Mouse (Mus musculus): ENCODE measurements around the gene Timeless.
"Not testable (repeated sequence)": the region's sequence is repeated elsewhere in the genome, so short reads cannot be mapped to it uniquely, and the experiment has no call there.

Timeless gene

DNA sequence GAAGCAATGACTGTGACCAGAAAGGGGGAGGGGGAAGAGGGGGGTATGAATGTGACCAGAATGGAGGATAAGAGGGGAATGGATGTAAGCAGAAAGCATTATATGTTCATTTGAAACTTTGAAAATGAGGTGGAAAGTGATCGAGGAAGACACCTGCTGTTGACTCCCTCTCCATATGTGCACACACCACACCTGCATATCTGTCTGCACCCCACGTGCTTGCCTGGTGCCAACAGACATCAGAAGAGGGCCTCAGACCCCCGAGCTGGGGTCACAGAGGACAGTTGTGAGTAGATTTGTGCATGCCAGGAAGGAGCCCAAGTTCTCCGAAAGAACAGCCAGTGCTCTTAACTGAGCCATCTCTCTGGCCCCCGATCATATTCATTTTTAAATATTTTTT lies 28.1 kb downstream of the Timeless start:
- DNase-seq, result no peak

DNA sequence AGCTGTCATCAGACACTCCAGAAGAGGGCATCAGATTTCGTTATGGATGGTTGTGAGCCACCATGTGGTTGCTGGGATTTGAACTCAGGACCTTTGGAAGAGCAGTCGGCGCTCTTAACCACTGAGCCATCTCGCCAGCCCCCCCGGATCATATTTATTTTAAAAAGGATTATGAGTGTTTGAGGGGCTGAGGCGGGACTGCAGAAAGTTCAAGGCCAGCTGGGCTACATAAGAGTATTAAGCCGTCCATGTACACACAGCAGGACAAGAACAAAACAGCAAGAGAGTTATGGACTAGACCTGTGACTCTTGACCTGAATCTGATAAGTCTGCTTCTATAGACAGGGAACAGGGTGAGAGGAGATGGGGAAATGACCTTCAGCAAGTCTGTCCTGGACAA lies 28.5 kb downstream of the Timeless start:
- not testable (repeated sequence) for DNase-seq

DNA sequence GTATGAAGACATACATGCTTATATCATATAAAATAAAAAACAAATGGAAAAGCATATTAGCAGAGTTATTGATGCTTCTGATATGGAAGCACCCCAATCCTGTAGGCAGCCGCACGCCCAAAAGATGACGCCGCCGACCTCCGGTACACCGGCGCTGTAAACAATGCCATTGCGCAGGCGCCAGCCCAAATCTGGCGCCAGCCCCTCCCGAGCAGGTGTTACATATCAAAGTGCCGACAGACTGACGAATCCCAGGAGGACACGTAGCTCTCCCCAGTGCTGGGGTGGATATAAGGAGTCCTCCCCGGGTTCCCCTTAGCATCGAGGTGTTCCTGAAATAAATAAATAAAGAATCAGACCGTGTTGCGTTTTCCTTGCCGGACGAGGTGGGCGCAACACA lies 30.4 kb downstream of the Timeless start:
- no peak for DNase-seq

DNA sequence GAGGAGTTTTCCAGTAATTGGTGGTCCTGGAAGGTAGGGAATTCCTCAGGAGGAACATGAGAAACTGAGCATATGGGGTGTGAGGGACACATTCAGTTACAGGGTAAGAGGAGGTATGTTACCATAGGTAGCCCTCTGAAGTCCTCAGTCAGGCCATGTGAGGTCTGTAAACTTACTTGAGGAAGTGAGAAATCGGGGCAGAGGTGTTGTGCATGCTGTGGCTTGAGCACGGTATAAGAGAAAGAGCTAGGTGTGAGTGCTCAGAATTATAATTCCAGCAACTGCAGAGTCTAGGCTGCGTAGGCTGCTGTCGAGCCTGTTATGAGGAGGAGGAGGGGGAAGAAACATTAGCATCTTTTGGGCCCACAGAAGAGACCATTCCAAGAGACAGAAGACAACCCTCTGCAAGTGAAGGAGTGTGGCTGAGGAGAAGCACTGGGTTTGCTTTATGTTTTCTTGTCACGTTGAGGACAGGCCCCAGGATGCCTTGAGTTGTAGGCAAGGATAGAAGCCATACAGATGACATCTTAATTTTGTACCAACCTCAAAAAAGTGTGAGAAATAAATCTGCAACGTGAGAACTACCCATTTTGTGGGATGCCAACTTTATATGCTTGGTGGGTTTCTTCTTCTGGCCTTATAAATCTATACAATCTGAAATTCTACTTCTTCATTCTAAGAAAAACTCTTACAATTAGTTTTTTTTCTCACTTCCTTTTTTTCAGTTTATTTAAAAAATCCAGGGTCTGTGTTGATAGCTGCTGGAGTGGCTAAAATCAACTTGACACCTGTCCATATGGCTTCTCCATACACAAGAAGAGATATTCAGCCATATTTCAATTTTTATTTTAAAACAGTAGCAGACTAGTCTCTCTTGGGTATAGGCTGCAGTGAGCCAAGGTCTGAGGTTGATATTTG lies 31.8 kb downstream of the Timeless start:
- no peak for DNase-seq

DNA sequence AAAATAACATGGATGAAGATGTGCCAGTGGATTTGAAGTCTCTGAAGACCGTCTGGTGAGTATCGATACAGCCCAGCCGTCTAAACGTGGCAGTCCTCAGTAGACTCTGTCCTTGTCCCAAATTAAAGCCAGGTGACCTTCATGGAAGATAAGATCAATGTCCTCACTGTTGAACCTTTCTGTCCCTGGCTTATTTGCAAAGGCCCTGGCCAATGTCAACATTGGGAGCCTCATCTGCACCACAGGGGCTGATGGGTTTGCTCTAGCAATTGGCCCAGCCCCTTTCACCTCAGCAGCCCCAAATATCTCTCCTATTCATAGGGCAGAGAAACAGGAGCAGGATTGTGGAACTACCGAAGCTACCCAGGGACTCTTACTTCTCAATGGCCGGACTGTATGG lies 36.5 kb downstream of the Timeless start, which contains the start of gene Apof:
TSS of gene Apof (plus strand) at position 301 of the 400 bp plus-strand sequence.
- DNase-seq, result no peak

- DNase-seq, result no peak
These were observed 37.5 kb downstream of the Timeless start for GRCm38 (mm10) chr10:128269206-128269910.

- DNase-seq, result peak; percentile 97
These were observed 38.5 kb downstream of the Timeless start, which contains the start of gene Stat2 for GRCm38 (mm10) chr10:128270287-128270841. Gene Stat2 (plus strand): TSS chr10:128270559.

GRCm38 (mm10) chr10:128270866-128271265 lies 39.0 kb downstream of the Timeless start:
- no peak for DNase-seq

DNA sequence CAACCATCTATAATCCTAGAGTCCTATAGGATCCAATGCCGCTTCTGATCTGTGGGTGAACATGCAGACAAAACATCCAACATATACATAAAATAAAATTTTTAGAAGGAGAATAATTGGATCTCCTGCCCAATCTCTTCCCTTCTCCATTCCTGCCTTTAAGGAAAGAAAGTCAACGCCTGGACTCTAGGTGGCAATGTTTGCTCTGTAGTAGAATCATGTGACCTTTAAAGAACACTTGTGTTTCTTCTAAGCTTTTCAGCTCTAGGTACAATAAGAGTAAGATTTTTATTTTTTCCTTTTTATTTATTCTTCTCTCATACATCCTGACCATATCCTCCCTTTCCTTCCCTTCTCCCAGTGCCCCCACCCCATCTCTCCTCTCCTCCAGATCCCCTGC lies 40.0 kb downstream of the Timeless start:
- no peak for DNase-seq

GRCm38 (mm10) chr10:128272819-128273439 lies 41.1 kb downstream of the Timeless start:
- DNase-seq, result not testable (repeated sequence)

DNA sequence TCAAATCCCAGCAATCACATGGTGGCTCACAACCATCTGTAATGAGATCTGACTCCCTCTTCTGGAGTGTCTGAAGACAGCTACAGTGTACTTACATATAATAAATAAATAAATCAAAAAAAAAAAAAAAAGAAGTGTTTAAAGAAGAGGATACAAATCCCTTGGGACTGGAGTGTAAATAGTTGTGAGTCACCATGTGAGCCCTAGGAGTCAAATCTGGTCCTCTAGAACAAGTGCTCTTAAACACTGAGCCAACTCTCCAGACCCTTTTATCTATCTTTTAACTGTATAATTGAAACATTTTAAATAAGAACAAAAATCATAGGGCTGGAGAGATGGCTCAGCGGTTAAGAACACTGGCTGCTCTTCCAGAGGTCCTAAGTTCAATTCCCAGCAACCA lies 43.5 kb downstream of the Timeless start:
- DNase-seq, result not testable (repeated sequence)

GRCm38 (mm10) chr10:128278158-128278557 lies 46.3 kb downstream of the Timeless start:
- DNase-seq, result no peak

- no peak for DNase-seq
These were observed 49.1 kb downstream of the Timeless start for GRCm38 (mm10) chr10:128280943-128281342.

GRCm38 (mm10) chr10:128281682-128282081 lies 49.8 kb downstream of the Timeless start:
- DNase-seq, result no peak

DNA sequence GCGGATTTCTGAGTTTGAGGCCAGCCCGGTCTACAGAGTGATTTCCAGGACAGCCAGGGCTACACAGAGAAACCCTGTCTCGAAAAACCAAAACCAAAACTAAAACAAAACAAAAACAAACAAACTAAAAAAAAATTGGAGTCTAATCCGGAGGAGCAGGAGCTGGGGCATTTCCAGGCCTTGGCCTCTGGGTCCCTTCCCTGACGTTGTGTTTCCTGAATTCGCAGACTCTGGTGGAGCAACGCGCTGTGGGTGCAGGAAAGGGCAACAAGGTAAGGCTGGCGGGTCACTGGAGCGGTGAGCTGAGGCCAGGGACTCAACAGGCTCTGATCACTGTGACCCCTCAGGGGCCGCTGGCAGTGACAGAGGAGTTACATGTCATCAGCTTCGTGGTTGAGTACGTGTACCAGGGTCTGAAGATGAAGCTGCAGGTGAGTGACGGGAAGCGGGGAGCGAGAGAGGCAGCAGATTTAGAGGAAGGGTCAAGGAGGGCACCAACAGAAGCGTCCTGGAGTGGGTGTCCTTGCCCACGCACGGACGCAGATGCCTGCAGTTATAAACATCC lies 51.1 kb downstream of the Timeless start:
- DNase-seq, result no peak

DNA sequence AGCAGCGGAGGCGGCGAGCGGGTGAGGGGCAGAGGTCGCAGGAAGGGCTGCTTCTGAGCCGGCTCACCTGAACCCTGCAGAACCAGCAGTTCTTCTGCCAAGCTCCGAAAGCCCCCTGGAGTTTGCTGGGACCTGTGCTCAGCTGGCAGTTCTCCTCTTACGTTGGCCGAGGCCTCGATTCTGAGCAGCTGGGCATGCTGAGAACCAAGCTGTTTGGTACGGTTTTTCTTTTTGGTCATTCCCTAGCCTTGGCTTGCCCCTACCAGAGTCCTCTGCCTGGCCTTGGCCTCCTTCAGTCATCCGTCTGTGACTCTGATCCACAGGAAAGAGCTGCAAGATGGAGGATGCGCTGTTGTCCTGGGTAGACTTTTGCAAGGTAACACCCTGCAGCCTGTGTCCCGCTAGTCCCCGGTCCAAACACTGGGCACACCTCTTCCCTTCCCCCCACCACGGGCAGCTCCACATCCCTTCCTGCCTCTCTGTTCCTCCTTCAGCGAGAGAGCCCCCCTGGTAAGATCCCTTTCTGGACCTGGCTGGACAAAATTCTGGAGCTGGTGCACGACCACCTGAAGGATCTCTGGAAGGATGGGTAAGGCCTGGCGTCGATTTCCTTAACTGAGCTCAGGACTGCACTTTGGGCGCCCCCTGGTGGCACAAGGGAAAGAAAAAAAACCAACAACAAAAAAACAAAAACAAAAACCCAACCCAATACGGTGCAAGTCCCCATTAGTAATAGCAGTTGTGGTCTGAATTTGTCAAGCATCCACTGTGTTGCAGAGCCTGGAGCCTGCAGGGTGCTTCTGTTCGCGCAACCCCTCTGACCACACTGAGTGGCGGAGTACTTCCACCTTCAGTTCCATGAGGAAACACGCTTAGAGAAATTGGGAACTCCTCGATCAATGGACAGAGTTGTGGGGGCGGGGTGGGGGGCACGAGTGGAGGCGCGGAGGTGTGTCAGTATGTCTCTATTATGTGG lies 52.0 kb downstream of the Timeless start:
- peak; percentile 73 for DNase-seq

DNA sequence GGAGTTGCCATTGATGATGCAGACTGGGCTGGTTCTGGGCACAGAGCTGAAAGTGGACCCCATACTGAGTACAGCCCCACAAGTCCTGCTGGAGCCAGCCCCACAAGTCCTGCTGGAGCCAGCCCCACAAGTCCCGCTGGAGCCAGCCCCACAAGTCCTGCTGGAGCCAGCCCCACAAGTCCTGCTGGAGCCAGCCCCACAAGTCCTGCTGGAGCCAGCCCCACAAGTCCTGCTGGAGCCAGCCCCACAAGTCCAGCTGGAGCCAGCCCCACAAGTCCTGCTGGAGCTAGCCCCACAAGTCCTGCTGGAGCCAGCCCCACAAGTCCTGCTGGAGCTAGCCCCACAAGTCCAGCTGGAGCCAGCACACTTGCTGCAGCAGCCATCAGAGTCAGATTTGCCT lies 58.7 kb downstream of the Timeless start:
- DNase-seq, result not testable (repeated sequence)

DNA sequence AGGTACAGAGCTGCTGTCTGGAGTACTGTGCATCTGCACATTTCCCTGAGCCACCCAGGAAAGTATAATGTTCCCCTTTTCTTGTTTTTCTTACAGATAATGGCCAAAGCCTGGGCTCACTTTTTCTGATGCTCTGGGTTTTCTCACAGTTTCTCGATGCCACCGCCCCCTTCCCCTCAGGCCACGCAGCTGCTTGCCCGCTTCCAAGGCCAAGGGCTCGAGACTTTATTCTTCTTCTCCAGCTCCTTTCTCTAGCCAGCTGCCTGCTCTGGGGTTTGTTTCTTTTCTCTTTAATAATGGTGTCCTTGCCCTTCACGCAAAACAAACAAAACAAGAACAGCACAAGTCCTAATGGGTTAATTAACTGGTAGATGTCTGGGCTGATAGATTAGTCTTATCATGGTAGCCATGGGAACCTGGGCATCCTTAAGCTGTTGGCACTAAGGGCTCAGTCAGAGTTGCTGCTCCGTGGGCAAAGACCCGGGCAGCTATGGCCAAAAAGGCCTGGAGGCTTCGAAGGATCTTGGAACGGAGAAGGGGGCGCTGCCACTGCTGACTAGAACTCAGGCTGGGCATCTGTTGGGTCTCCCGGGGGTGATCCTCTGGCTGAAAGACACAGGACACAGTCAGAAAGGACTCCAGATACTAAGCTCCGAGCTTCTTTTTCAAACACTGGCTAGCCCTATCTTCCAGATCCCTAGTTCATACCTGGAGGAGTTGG lies 64.7 kb downstream of the Timeless start:
- DNase-seq, result no peak

- peak; percentile 11 for DNase-seq
These were observed 65.4 kb downstream of the Timeless start for GRCm38 (mm10) chr10:128297221-128297620.

GRCm38 (mm10) chr10:128297622-128298021 lies 65.8 kb downstream of the Timeless start:
- DNase-seq, result peak; percentile 29

DNA sequence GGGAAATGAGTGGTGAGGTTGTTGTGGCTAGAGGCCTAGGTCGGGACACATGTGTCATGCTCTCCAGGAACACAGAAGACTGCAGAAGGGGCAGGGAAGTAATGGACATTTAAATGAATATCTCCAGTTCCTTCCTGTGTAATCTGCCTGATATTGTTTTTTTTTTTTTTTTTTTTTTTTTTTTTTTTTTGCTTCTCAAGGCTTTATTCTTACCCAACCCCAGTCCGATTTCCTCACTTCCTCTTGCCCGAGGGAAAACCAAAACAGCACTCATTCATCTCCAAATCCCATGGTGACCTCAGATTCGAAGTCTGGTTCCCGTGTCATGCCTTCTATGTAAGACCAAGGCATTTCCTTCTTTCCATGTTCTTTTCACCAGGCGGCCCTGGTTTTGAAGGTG lies 66.4 kb downstream of the Timeless start:
- no peak for DNase-seq

Measured in lung, postnatal 14 days (tissue).